Mouse (Mus musculus): ENCODE data around the gene Cmip.

DNA sequence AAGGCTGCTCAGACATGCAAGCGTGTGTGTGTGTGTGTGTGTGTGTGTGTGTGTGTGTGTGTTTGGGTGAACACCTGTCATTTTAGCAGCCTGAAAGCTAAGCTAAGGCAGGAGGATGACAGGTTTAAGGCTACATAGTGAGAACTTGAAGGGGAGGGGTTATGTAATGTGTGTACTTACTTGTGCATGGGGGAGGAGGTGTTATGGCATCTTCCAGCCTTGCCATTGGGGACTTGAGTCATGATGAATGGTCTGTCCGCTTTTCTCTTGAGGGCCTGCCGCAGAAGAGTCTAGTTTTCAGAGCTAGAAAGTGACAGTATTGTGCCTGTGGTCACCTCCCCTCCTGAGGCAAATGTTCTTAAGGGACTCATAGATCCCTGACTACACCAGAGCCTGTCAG lies 174.7 kb downstream of the Cmip start:
- no peak for TF ChIP-seq MAX (IDR thresholded peaks at IDR 0.05)
- TF ChIP-seq CTCF (IDR thresholded peaks at IDR 0.05; ENCODE audit: control insufficient read depth, insufficient read depth, insufficient read length) = no peak
- no peak for TF ChIP-seq MYOG (IDR thresholded peaks at IDR 0.05; ENCODE audit: control insufficient read depth, extremely low read depth, insufficient read length)
- TF ChIP-seq USF1 (IDR thresholded peaks at IDR 0.05; ENCODE audit: low read depth) = no peak

Data from C2C12 (cell line).